Mouse (Mus musculus) thymus, postnatal 14 days (tissue): Measurements from ENCODE around the gene Cox4i1.
A peak's percentile ranks its signal among the peaks of the same experiment; 100 is the strongest.

Experiments
- DNase-seq: peaks from one replicate; pipeline ENCODE4 v3.0.0; 2021

Cox4i1 gene

GRCm38 (mm10) chr8:120697154-120697978 is 29.3 kb downstream of the Cox4i1 start:
- DNase-seq = peak; percentile 81

- peak; percentile 51 for DNase-seq
Observed at GRCm38 (mm10) chr8:120697979-120698272, 29.9 kb downstream of the Cox4i1 start.

- DNase-seq = no peak
Observed at GRCm38 (mm10) chr8:120698426-120698825, 30.4 kb downstream of the Cox4i1 start.

- no peak for DNase-seq
Observed at GRCm38 (mm10) chr8:120699079-120699478, 31.1 kb downstream of the Cox4i1 start.

GRCm38 (mm10) chr8:120699565-120699964 is 31.5 kb downstream of the Cox4i1 start:
- DNase-seq = no peak

GRCm38 (mm10) chr8:120700053-120700452 is 32.0 kb downstream of the Cox4i1 start:
- no peak for DNase-seq

DNA sequence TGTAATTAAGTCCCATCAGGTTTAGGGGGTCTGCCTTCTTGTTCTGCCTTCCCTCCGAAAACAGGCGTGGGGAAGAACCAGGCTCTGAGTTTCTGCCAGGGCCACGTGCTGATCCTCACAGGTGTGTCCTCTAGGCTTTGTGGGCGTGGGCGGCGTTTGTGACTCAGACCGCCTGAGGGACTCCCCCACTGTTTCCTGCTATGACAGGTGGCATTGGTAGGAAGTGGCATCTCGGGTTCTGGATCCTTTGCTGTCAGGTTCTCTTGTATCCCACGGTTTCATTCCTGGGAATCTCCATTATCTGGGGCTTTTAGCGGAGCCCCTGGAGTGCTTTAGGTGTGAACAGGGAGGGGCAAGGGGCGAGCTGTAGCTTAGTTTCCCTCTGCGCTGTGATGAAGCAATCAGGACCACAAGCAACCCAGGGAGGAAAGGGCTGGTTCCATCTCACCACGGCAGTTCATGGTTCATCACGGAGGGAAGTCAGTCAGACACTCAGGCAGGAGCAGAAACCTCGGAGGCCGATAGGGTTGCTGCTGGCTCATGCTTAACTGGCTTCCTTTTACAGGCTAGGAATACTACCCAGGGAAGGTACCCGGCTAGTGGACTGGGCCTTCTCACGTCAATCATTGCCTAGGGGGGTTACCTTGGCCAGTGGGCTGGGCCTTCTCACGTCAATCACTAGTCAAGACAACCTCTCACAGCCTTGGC is 33.9 kb downstream of the Cox4i1 start:
- peak; percentile 87 for DNase-seq

GRCm38 (mm10) chr8:120704203-120704602 is 36.2 kb downstream of the Cox4i1 start:
- no peak for DNase-seq

DNA sequence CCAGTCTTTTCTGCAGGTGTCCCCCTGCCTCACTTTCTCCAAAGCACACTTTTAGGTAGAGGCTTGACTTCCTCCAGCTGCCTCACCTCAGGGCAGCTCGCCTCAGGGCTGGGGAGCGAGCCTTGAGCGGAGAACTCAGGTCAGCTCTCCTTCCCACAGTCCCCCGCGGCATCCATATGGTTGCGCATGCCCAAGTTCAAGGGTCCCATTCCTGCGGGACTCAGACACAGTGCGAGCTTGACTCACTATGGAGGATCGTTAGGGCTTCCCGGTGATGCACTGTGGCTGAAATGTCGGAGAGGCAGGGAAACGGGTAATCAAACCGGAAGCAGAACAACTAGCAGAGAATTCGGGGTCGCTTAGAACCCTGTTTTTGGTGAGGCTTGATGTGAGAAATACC is 37.1 kb downstream of the Cox4i1 start:
- no peak for DNase-seq

DNA sequence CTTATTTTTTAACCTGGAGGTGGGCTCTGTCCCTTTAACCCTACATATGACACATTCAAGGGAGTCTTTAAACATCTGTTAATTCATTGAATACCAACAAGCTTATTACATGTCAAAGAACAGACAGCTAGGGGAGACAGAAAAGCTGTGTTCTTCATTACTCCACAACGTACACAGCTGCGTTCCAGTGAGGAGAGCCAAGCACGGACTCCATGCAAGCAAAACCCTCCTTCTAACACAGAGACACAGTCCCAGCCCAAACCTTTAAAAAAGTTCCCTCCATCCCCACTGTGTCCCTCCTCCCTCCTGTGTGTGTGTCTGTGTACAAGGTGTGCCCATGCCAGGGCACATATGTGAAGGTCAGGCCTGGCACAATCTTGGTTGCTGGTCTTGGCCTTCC is 38.2 kb downstream of the Cox4i1 start:
- DNase-seq = no peak

DNA sequence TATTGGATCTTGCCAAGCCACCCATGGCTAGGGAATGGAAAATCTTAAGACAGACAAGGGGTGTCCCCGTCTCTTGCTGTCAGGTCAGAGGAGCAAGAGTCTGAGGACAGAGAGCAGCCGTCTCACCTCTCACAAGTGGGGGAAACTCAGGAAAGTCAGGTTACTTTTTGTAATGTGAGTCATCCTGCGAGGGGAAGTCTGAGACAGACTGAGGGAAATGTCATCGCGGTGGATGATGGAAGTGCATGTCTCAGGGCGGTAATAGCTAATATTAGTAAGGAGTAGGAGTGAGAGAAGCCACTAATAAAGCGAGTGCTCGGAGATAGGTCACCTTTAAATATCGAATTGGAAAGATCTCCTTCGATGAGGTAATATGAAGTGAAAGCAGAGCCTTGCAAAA is 41.2 kb downstream of the Cox4i1 start:
- no peak for DNase-seq

GRCm38 (mm10) chr8:120715200-120715599 is 47.2 kb downstream of the Cox4i1 start:
- no peak for DNase-seq

GRCm38 (mm10) chr8:120715996-120716680 is 48.1 kb downstream of the Cox4i1 start:
- no peak for DNase-seq

- DNase-seq = no peak
Observed at GRCm38 (mm10) chr8:120719586-120720236, 51.7 kb downstream of the Cox4i1 start.

DNA sequence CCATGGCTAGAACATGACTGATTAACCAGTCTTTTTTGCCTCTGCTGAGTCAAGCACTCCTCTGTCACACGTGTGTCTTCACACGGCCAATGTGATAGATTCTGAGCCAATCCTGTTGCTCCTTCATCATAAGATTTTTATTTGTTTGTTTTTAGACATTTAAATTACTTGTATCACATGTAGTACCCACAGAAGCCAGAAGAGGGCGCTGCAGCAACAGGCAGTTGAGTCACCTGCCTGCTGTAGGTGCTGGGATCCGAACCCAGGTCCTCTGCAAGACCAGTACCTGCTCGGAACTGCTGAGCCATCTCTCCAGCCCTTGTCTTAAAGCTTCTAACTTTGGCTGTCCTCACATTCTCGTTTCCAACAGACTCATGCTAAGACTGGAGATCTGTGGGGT is 55.0 kb downstream of the Cox4i1 start:
- DNase-seq = peak; percentile 30
